Mouse (Mus musculus) embryo, embryonic 11.5 days (tissue): ENCODE data around the gene Tmc6.
"Not testable (repeated sequence)": the region's sequence is repeated elsewhere in the genome, so short reads cannot be mapped to it uniquely, and the experiment has no call there.

Experiments used
- DNase-seq: peaks from one replicate; pipeline ENCODE4 v3.0.0-alpha.2; 2012; ENCODE audit warnings: low read depth, low spot score

Tmc6 gene

GRCm38 (mm10) chr11:117810401-117811046 lies 28.5 kb upstream of the Tmc6 start:
- peak; percentile 62 for DNase-seq

- DNase-seq: no peak
Measured at GRCm38 (mm10) chr11:117809407-117810311, 27.7 kb upstream of the Tmc6 start, which contains the start of the genes Gm20708 and Syngr2. Gm20708 (plus strand) TSS chr11:117809668. Syngr2 (plus strand) TSS chr11:117809668.

GRCm38 (mm10) chr11:117806781-117807180 lies 24.8 kb upstream of the Tmc6 start:
- no peak for DNase-seq

GRCm38 (mm10) chr11:117803166-117803688 lies 21.2 kb upstream of the Tmc6 start:
- DNase-seq: no peak

GRCm38 (mm10) chr11:117801650-117802049 lies 19.7 kb upstream of the Tmc6 start:
- DNase-seq: no peak

- DNase-seq: no peak
Measured at GRCm38 (mm10) chr11:117800038-117800437, 18.0 kb upstream of the Tmc6 start.

GRCm38 (mm10) chr11:117799174-117799573 lies 17.2 kb upstream of the Tmc6 start:
- no peak for DNase-seq

GRCm38 (mm10) chr11:117798160-117798541 lies 16.2 kb upstream of the Tmc6 start:
- no peak for DNase-seq

- no peak for DNase-seq
Measured at GRCm38 (mm10) chr11:117797511-117798159, 15.6 kb upstream of the Tmc6 start, which contains the start of gene 6030468B19Rik. 6030468B19Rik (plus strand) TSS chr11:117797660.

- no peak for DNase-seq
Measured at GRCm38 (mm10) chr11:117796954-117797353, 15.0 kb upstream of the Tmc6 start.

- DNase-seq: no peak
Measured at GRCm38 (mm10) chr11:117794035-117794551, 12.1 kb upstream of the Tmc6 start.

GRCm38 (mm10) chr11:117792281-117792888 lies 10.4 kb upstream of the Tmc6 start:
- no peak for DNase-seq

GRCm38 (mm10) chr11:117791441-117791761 lies 9.4 kb upstream of the Tmc6 start:
- DNase-seq: no peak

GRCm38 (mm10) chr11:117790703-117791440 lies 8.9 kb upstream of the Tmc6 start:
- DNase-seq: no peak

GRCm38 (mm10) chr11:117790286-117790685 lies 8.3 kb upstream of the Tmc6 start:
- no peak for DNase-seq

GRCm38 (mm10) chr11:117788481-117788880 lies 6.5 kb upstream of the Tmc6 start:
- not testable (repeated sequence) for DNase-seq

GRCm38 (mm10) chr11:117786294-117786693 lies 4.3 kb upstream of the Tmc6 start:
- DNase-seq: no peak

GRCm38 (mm10) chr11:117783683-117784309 lies 1.8 kb upstream of the Tmc6 start:
- DNase-seq: no peak

GRCm38 (mm10) chr11:117783089-117783488 lies 1.1 kb upstream of the Tmc6 start:
- DNase-seq: no peak

GRCm38 (mm10) chr11:117782705-117783034 lies 672 bp upstream of the Tmc6 start:
- DNase-seq: no peak
